Mouse (Mus musculus): ENCODE data around the gene Sowaha. TPM values are rescaled to one million over a fixed set of nuclear protein-coding genes. Genes with fewer than 3 reads are reported as not detected.

Sowaha gene
- polyA plus RNA-seq, 1 experiment from 2014 or later: 1.5 TPM

DNA sequence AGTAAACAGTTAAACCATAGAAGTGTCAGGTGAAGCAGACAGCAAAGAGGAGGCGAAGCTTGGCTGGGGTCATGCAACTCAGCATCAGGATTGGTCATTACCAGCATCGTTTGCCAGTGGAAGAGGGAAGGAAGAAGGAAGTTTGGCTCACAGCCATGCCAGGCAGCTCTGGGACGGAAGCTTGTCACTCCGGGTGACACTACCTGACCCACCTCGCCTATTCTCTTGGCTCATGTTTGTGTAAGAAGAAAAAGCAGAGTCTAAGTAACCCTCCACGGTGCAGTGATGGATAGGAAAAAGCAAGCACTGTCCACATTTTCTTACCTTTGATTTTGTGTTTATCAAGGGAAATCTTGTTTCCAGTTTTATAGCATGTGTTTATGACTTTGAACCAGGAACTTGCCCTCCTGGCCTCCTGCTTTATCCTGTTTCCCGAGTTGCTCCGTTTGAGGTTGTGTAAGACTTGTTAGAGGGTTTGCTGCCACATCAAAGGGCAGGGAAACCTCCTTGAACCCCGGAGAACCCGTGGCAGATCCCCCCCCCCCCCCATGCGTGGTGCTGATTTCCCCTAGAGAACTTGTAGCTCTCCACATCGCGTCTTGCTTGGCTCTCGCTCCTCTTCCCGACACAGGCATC lies 29.9 kb downstream of the Sowaha start:
- WGBS: 51% methylated on average over 15 of the region's 15 CpGs
- Histone ChIP-seq H3K4me1 (no peaks in the 10 kb centered on the region), H3K9ac (no peak overlapping the region)

GRCm38 (mm10) chr11:53448529-53448928 lies 31.5 kb downstream of the Sowaha start:
- 81% methylated on average over 1 of the region's 1 CpGs for WGBS
- no peaks in the 10 kb centered on the region for H3K4me1 ChIP-seq

More for the DNA sequence above, 29.9 kb downstream of the Sowaha start:
- H3K4me3 ChIP-seq (replicated peaks): no peak overlapping the region
- H3K36me3 ChIP-seq: no peaks in the 10 kb centered on the region
- no peak overlapping the region for H3K27ac ChIP-seq (replicated peaks)
- no peak for ATAC-seq (ENCODE audit: insufficient number of reproducible peaks, low FRiP score, low TSS enrichment, low read depth)
- H3K4me2 ChIP-seq (replicated peaks): no peak overlapping the region
- H3K27me3 ChIP-seq: no peaks in the 10 kb centered on the region
- no peaks in the 10 kb centered on the region for H3K9me3 ChIP-seq (replicated peaks)

GRCm38 (mm10) chr11:53447996-53448395 lies 32.1 kb downstream of the Sowaha start:
- H3K4me3 ChIP-seq (replicated peaks): no peak overlapping the region
- H3K9ac ChIP-seq: no peak overlapping the region
- H3K36me3 ChIP-seq: no peaks in the 10 kb centered on the region
- no peak overlapping the region for H3K27ac ChIP-seq (replicated peaks)
- WGBS: 85% methylated on average over 8 of the region's 8 CpGs
- H3K4me1 ChIP-seq: no peaks in the 10 kb centered on the region
- no peak overlapping the region for H3K4me2 ChIP-seq (replicated peaks)
- H3K9me3 ChIP-seq (replicated peaks): no peaks in the 10 kb centered on the region
- H3K27me3 ChIP-seq: no peaks in the 10 kb centered on the region
- ATAC-seq (ENCODE audit: insufficient number of reproducible peaks, low FRiP score, low TSS enrichment, low read depth): no peak

More at GRCm38 (mm10) chr11:53448529-53448928, 31.5 kb downstream of the Sowaha start:
- no peak overlapping the region for H3K9ac ChIP-seq
- H3K9me3 ChIP-seq (replicated peaks): no peaks in the 10 kb centered on the region
- H3K4me3 ChIP-seq (replicated peaks): no peak overlapping the region
- H3K27me3 ChIP-seq: no peaks in the 10 kb centered on the region
- H3K36me3 ChIP-seq: no peaks in the 10 kb centered on the region
- no peak overlapping the region for H3K27ac ChIP-seq (replicated peaks)
- no peak overlapping the region for H3K4me2 ChIP-seq (replicated peaks)
- no peak for ATAC-seq (ENCODE audit: insufficient number of reproducible peaks, low FRiP score, low TSS enrichment, low read depth)

DNA sequence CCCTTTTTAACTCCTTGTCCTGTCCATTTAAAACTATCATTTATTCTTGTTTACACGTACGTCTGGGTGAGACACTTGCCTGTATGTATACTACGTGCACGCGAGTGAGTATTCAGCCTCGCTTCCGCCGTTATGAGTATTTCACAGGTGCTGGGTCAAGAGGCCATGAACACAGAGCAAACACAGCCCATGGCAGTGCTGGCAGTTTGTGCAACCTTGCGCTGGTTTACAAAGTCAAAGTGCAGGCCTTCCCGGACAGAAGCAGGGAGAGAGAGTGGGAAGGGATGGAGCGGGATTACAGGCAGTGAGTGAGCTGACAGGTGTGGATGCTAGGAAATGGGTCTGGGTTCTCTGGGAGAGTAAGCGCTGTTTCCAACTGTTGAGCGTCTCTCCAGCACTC lies 33.9 kb downstream of the Sowaha start:
- H3K27me3 ChIP-seq: no peaks in the 10 kb centered on the region
- H3K4me2 ChIP-seq (replicated peaks): no peak overlapping the region
- no peaks in the 10 kb centered on the region for H3K36me3 ChIP-seq
- 0 out of 2 replicates have a peak, but pooled peaks cover 3% of the 10 kb centered on the region for H3K4me1 ChIP-seq
- no peak overlapping the region for H3K9ac ChIP-seq
- H3K9me3 ChIP-seq (replicated peaks): no peaks in the 10 kb centered on the region
- no peak overlapping the region for H3K4me3 ChIP-seq (replicated peaks)
- 87% methylated on average over 13 of the region's 13 CpGs for WGBS
- no peak overlapping the region for H3K27ac ChIP-seq (replicated peaks)
- no peak for ATAC-seq (ENCODE audit: insufficient number of reproducible peaks, low FRiP score, low TSS enrichment, low read depth)

GRCm38 (mm10) chr11:53445562-53445961 lies 34.5 kb downstream of the Sowaha start:
- ATAC-seq (ENCODE audit: insufficient number of reproducible peaks, low FRiP score, low TSS enrichment, low read depth): no peak
- Histone ChIP-seq H3K9me3 (replicated peaks) (no peaks in the 10 kb centered on the region), H3K9ac (no peak overlapping the region), H3K4me2 (replicated peaks) (no peak overlapping the region), H3K4me1 (0 out of 2 replicates have a peak, but pooled peaks cover 3% of the 10 kb centered on the region), H3K36me3 (no peaks in the 10 kb centered on the region), H3K27ac (replicated peaks) (no peak overlapping the region), H3K27me3 (no peaks in the 10 kb centered on the region), H3K4me3 (replicated peaks) (no peak overlapping the region)
- WGBS: 65% methylated on average over 13 of the region's 13 CpGs

GRCm38 (mm10) chr11:53443861-53444260 lies 36.2 kb downstream of the Sowaha start:
- Histone ChIP-seq H3K27me3 (no peaks in the 10 kb centered on the region), H3K4me3 (replicated peaks) (no peak overlapping the region), H3K9ac (no peak overlapping the region), H3K9me3 (replicated peaks) (no peaks in the 10 kb centered on the region), H3K27ac (replicated peaks) (no peak overlapping the region), H3K4me2 (replicated peaks) (no peak overlapping the region), H3K4me1 (0 out of 2 replicates have a peak, but pooled peaks cover 3% of the 10 kb centered on the region), H3K36me3 (no peaks in the 10 kb centered on the region)
- ATAC-seq (ENCODE audit: insufficient number of reproducible peaks, low FRiP score, low TSS enrichment, low read depth): no peak
- 29% methylated on average over 6 of the region's 6 CpGs for WGBS

DNA sequence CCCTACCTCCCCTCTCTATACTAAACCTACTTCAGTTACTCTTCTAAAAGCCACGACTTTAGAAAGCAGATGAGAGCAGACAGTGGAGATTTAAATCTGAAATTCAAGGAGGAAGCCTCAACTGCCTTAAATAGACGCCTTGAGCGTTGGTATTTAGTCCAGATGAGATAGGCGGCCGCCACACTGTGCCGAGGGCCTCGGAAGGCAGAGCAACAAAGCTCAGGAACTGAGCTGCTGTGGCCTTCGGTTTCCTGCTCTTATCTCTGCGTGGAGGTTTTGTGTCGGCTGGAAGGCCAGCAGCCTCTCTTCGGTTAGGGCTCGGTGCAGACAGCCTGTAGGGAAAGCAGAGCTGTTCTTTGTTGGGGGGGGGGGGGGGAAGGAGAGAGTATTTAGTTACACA lies 38.2 kb downstream of the Sowaha start:
- H3K27me3 ChIP-seq: no peaks in the 10 kb centered on the region
- no peak for ATAC-seq (ENCODE audit: insufficient number of reproducible peaks, low FRiP score, low TSS enrichment, low read depth)
- no peak overlapping the region for H3K4me3 ChIP-seq (replicated peaks)
- H3K4me1 ChIP-seq: 0 out of 2 replicates have a peak, but pooled peaks cover 3% of the 10 kb centered on the region
- 24% methylated on average over 12 of the region's 12 CpGs for WGBS
- no peak overlapping the region; the same call in 1 of the 2 replicates for H3K27ac ChIP-seq (replicated peaks)
- H3K36me3 ChIP-seq: 0 out of 2 replicates have a peak, but pooled peaks cover 2% of the 10 kb centered on the region
- no peaks in the 10 kb centered on the region for H3K9me3 ChIP-seq (replicated peaks)
- no peak overlapping the region for H3K4me2 ChIP-seq (replicated peaks)
- no peak overlapping the region for H3K9ac ChIP-seq

GRCm38 (mm10) chr11:53436338-53436737 lies 43.7 kb downstream of the Sowaha start:
- no peak overlapping the region for H3K27ac ChIP-seq (replicated peaks)
- H3K4me1 ChIP-seq: peaks cover 4% of the 10 kb centered on the region
- H3K4me3 ChIP-seq (replicated peaks): no peak overlapping the region
- no peaks in the 10 kb centered on the region for H3K27me3 ChIP-seq
- H3K9ac ChIP-seq: no peak overlapping the region
- ATAC-seq (ENCODE audit: insufficient number of reproducible peaks, low FRiP score, low TSS enrichment, low read depth): no peak
- no peak overlapping the region for H3K4me2 ChIP-seq (replicated peaks)
- 87% methylated on average over 6 of the region's 6 CpGs for WGBS
- H3K9me3 ChIP-seq (replicated peaks): no peaks in the 10 kb centered on the region
- 0 out of 2 replicates have a peak, but pooled peaks cover 2% of the 10 kb centered on the region for H3K36me3 ChIP-seq

GRCm38 (mm10) chr11:53435504-53435903 lies 44.6 kb downstream of the Sowaha start:
- Histone ChIP-seq H3K9me3 (replicated peaks) (no peaks in the 10 kb centered on the region), H3K4me1 (peaks cover 6% of the 10 kb centered on the region), H3K27me3 (no peaks in the 10 kb centered on the region), H3K27ac (replicated peaks) (no peak overlapping the region), H3K9ac (no peak overlapping the region), H3K4me2 (replicated peaks) (no peak overlapping the region), H3K4me3 (replicated peaks) (no peak overlapping the region), H3K36me3 (0 out of 2 replicates have a peak, but pooled peaks cover 2% of the 10 kb centered on the region)
- ATAC-seq (ENCODE audit: insufficient number of reproducible peaks, low FRiP score, low TSS enrichment, low read depth): no peak
- 79% methylated on average over 8 of the region's 8 CpGs for WGBS

GRCm38 (mm10) chr11:53433057-53433456 lies 47.0 kb downstream of the Sowaha start:
- Histone ChIP-seq H3K4me2 (replicated peaks) (no peak overlapping the region), H3K27ac (replicated peaks) (no peak overlapping the region), H3K36me3 (peaks cover 10% of the 10 kb centered on the region), H3K4me1 (peaks cover 16% of the 10 kb centered on the region), H3K9me3 (replicated peaks) (no peaks in the 10 kb centered on the region), H3K4me3 (replicated peaks) (no peak overlapping the region), H3K27me3 (no peaks in the 10 kb centered on the region), H3K9ac (no peak overlapping the region)
- no peak for ATAC-seq (ENCODE audit: insufficient number of reproducible peaks, low FRiP score, low TSS enrichment, low read depth)
- WGBS: 58% methylated on average over 6 of the region's 6 CpGs

DNA sequence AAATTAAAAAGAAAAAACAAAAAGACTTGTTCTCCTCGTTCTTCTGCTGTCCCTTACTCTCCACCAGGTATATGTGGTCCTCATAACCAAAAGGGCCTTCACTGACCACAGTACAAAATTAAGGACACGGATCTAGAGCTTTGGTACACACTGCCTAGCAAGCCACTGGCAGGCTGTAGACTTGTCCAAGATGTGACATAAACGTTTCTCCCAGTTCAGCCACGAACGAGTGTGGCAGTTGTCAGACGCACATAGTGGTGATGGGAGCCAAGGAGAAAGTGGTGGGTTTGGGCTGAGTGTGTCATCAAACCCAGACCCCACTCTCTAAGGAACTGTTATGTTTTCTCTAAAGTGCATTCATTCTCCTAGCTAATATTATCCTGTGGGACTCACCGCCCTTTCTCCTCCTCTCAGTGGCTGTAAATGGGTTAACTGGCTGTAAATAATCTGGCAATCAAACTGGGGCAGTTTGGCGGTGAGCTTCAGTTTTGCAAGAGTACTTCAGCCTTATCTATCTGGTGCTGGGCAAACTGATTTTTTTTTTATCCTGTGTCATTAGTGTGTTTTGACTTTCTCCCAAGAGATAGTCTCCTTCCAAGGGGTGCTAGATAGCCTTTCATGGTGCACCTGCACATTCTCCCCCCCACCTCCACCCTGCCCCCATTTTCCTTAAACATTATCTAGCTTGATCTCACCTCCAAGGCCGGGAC lies 48.6 kb downstream of the Sowaha start:
- WGBS: 16% methylated on average over 9 of the region's 9 CpGs
- peak; percentile 30; the same call in 1 of the 2 replicates for ATAC-seq (ENCODE audit: insufficient number of reproducible peaks, low FRiP score, low TSS enrichment, low read depth)

More for the DNA sequence above, 48.6 kb downstream of the Sowaha start:
- Histone ChIP-seq H3K27me3 (no peaks in the 10 kb centered on the region), H3K4me2 (replicated peaks) (peak overlapping the region; percentile 66), H3K36me3 (peaks cover 14% of the 10 kb centered on the region), H3K27ac (replicated peaks) (peak overlapping the region; percentile 76), H3K4me1 (peaks cover 16% of the 10 kb centered on the region), H3K9me3 (replicated peaks) (no peaks in the 10 kb centered on the region), H3K9ac (no peak overlapping the region), H3K4me3 (replicated peaks) (peak overlapping the region; percentile 85)

Data from embryonic facial prominence, embryonic 15.5 days (tissue).